Mouse (Mus musculus): ENCODE measurements at regions not wholly inside any gene's neighbourhood (a gene's known extent, or its start where the extent isn't known, plus 50 kb on each side); places are given as distances from the start of the nearest gene placed in this dataset.

DNA sequence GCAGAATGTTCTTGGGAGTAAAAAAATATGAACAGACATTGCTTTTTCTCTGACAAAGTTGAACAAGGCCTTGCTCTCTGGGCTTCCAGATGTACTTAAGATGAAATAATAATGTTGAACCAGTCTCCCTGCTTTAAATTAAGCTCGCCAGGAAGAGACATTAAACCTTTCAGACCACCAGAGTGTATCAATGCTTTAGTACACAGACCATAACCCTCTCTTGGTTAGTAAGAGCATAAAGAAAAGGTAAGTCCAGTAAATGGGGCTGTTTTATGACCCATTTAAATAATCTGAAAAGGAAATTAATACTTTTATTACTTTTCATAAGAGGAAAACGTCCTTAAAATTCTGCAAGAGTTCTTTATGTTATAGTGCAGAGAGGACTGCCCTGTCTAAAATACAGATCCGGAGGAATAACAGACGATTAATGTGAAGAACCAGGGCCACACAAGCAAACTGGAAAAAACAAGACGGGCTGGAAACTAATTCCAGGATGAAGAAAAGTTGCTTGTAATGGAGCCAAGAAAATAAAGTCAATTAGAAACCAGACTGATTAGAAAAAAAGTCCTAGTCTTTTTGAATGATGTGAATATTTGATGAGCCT, 74.4 kb downstream of the Mettl11b start:
- no peak for DNase-seq (ENCODE audit: low spot score in 2 of 2)

DNA sequence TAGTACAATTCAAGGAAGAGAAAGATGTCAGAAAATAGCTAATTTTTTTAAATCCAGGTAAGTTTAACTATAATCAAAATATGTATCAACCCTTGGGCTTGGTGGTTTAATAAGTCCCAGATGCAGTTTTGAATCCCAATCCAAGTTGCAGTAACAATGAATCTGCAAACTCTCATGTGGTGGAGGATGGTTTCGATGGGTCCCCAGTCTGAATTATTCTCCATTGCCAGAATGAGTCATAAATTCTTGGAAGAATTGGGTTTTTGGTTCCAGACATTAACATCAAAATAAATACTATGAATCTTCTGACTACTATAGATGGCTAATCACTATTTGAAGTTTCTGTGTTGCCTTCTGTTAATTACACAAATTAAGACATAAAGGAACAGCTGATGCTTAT, 82.9 kb downstream of the Mettl11b start:
- DNase-seq (ENCODE audit: low spot score in 2 of 2), result no peak

DNA sequence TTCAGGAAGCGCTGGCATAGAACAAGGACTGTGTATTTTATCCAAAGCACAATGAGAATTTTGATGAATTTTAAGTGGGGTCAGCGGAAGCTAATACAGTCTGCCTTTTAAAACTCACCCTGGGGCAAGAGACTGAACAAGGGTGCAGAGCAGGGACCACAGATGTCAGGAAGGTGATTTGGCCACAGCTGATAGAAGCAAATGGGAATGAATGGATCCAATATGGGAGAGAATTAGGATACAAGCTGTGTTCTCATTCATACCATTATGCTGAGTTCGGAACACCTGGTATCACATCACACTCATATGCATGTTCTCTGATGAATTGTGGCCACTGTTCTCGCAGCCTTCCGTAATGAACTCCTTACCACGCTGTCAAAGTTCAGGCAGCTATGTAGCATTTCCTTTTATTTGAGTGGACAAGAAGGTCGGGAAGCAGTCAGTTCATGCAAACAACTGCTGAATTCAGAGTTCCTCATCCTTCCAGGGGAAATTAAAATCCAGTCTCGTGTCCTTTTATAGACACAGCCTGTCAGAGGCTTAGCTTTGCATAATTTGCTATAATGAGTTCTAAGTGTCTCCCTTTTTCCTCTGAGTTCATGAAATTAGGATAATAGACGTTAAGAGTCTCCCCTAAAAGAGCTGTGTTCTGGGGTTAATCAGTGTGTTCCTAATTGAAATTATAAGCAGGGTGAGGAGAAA, 84.4 kb downstream of the Mettl11b start:
- no peak for DNase-seq (ENCODE audit: low spot score in 2 of 2)

DNA sequence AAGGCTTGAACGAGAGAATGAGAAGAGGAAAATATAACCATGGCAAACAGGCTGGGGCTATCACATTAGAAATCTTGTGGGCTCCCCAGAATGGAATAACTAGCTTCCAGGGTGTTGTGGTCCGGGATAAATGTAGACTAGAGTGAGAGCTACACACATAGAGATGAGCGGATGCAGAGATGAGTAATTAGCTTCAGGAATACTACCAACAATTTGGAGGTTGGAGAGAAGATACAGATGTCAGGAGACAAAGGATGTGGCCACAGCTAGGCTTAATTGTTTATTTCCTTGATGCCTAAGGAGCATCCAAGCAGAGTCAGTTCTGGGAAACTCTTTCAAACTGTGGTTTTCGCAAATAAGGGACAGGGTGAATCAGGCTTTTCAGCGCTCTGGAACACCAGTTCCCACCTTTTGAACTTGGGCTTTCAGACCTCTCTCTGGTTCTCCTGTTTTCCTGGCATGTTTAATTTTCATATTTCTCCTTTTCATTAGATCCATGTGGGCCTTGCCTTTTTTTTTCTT, 94.7 kb downstream of the Mettl11b start:
- no peak for DNase-seq (ENCODE audit: low spot score in 2 of 2)

DNA sequence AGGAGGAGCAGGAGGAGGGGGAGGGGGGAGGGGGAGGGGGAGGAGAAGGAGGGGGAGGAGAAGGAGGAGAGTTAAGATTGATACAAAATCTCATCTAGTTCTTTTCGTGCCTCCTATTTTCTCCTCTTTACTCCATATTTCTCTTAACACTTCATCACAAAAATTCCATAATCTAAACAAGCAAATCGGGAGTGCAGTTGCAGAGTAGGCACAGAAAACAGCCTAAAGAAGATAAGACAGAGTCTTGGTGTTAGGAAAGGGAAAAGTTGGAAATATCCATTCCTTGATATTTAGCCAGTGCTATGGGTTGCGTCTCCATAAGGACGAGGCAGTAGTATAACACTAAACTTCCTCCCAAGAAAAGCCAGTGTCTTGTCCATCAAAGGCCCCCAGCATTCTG, 100.1 kb downstream of the Mettl11b start:
- no peak for DNase-seq (ENCODE audit: low spot score in 2 of 2)

DNA sequence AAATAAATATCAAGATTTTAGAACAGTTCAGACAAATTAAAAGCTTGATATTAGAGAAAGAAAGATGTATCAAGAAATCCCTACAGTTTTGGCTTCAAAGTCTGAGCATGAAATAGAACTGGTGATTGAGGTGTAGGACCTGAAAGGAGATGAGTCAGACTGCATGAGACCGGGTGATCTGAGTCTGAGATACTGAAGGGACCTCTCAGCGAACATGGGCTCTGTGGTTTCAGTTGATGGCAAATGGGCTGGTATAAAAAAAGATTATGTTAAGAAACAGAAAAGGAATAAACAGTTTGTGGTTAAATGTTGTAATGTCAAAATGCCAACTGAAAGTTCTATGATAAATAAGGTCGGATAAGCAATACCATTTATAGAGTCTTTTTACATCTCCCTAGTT, 103.7 kb downstream of the Mettl11b start:
- DNase-seq (ENCODE audit: low spot score in 2 of 2), result no peak

DNA sequence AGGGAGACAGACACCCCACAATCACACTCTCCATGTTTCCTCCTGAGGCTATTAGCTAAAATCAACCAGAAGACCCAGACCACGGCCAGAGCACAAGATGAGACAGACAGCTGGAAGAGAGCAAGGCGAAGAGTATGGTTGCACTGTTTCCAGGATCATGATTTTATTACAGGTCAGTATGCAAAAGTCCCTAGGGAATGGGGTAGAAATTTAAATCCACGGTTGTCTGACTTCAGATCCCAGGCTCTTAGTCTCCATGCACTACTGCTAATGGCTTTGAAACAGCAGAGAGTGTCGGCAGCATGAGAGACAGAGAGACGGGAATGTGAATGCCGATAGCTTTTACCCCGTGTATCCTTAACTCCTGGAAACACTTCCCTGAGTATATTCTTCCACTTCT, 105.2 kb downstream of the Mettl11b start:
- DNase-seq (ENCODE audit: low spot score in 2 of 2), result no peak

DNA sequence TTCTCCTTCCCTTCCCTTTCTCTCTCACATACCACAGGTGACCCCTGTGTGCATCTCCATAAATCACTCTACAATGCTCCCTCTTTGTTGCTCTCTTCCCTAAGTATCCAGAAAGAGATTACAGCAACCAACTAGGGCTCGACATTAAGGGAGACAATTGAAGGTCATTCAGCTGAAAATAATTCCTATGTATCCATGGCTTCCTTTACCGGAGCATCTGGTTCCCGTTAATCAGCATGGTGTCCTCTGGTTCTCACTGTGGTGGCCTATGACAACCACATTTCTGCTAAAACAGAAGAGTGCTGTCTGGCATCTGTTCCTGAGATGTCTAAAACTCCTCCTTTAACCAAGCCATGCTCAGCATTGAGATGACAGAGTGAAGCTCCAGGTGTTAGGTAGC, 106.9 kb downstream of the Mettl11b start:
- no peak for DNase-seq (ENCODE audit: low spot score in 2 of 2)

DNA sequence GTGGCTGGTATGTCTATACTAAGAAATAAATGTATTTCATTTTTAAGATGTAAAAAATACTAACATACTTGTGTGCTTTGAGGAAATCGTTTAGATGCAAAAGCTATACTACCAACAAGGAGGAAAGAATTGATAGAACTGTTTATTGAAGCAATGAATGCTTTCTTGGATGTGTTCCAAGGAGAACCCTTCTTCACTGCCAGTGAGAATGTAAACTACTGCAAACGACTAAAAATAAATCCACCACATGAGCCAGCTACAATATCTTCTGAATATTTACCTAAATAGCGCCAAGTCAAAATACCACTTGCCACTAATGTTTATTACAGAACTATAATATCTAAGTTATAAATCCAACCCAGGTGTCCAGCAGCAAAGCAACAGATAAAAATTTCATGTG, 108.4 kb downstream of the Mettl11b start:
- DNase-seq (ENCODE audit: low spot score in 2 of 2), result no peak

DNA sequence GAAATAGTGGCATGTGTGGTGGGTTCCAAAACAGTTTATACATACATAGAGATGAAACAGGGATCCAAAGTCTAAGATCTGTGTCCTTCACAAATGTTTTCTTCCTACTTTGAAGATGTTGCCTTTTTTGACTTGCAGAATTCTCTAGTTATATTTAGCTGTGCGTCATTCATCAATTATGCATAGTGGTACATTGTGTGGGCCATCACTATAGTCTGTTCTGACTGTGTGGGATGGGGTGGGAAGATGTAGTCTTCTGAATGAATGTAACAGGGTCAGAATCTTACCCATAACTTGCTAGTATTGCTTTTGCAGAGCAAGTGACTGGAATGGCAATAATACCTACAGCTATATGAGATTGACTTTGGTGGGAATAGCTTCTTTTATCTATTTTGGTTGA, 116.6 kb downstream of the Mettl11b start:
- no peak for DNase-seq (ENCODE audit: low spot score in 2 of 2)

DNA sequence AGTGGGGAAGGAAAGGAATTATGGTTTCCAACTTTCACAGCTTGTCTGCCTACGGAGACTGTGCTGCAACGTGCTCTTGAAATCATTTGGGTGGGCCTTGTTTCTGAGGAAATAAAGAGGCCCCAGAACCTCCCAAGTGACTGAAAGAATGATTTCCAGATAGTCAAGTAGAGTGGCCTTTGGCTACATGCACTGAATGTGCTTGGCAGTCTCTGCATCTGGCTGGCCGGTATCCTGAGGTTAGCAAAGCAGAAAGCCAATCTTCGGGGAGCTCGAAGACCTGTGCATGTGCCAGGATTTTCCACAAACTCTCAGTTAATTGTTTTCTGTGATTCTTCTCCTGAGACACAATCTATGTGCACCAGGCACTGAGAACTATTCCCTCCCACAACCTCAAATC, 117.3 kb downstream of the Mettl11b start:
- peak; percentile 70 to 72 for DNase-seq (ENCODE audit: low spot score in 2 of 2)

DNA sequence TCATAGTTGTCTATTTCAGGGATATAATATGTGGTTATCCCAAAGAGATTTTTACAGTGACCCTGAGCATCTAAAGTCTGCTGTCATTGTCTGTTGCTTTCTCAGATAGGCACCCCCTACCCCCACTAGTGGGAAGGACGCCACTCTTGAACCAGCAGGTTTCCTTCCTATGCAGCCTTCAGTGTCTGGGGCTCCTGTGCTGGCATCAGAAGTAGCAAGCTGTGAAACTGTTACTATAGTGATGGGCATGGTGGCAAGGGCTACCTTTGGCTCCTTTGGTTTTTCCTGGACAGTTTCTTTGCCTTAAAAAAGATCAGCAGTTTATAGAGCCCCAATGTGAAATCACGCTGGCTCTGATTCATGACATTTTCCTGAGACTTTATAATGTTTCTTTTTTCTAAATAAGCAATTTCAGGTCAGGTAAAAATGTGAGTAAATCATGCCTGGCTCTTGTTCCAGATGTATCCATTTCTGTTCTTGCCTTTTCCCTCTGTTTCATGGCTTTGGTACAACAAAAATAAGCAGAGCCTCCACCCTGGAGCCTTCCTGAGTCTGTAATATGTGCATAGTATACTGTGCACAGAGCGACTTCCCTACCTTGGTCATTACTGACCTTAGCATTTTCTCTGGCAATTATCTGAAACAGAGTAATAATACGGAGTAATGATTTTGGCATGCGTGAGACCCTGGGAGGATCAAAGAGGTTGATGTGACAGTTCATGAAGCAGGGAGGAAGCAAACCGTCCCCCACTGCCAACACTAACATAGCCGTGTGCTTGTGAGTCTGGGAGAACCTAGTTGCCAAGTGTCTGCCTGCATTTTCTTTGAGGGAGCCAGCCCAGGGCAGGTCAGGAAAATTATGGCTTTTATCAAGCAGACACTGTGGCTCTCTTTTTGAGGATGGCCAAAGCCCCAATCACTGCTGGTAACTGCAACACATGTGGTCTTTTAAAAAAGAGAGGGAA, 124.8 kb downstream of the Mettl11b start:
- no peak for DNase-seq (ENCODE audit: low spot score in 2 of 2)

DNA sequence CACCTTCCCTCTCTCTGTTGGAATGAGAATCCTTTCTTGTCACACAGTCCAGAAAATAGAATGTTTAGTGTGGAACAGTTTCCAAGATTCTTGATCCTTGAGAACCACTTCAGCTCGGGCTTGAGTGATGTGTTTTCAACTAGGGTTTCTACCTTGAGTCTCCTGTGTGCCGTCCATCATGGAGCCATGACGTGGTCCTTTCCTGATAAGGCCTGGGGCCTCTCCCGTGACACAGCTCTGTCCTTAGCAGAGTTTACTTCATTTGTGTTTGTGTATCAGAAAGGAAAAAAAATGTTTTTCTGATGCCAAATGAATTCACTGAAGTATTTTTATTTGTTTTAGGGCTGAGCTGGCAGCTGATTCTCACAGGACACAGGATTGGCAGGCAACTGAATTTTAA, 148.6 kb downstream of the Mettl11b start:
- no peak for DNase-seq (ENCODE audit: low spot score in 2 of 2)

DNA sequence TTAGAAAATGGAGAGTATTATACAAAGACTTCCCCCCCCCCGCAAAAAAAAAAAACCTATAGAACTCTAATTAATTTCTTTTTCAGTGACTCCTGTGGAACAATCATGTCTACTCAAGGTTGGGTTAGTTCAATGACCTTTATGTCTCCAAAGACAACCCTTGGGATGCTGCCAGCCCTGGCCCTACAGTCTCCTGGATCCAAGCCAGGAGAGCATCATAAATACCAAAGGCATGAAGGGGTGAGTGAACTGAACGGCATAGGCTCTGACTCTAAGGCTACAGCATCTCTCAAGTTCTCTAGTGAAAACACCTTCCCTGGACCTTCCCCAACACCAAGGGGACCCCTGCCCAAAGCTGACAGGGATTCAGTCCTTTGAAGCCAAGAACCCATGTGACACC, 149.4 kb downstream of the Mettl11b start:
- no peak for DNase-seq (ENCODE audit: low spot score in 2 of 2)

DNA sequence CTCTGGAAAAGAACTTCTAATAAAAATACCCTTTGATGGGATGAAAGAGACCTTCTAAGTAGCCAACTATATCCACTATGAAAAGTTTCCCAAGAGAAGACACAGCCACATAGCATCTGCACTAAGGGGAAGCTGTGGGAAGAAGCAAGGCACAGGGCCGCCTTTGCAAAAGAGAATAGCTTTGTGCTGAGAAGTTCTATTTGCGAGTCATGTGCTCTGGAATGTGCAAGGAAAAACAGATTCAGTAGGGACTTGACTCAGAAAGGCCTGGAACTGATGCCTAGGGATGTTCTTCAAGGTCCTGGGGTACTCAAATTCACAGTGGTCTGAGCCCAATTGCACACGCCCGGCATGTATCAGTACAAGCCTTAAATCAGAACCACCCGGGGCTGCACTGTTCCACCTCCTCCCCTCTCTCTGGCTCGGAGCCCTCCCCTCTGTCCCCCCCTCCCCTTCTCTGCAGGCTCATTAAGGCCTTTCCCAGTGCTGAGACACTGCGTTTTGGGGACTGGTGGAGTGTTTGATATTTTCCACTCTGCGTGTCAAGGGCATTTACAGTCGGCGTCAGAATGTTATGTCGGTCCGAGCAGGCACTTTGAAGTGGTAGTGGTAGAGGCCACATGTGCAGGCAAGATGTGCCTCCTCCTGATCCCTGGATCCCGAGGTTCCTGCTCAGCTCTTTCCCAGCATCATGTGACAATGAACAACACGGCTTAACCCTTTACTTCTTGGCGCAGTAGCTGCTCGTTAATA, 150.4 kb downstream of the Mettl11b start:
- DNase-seq (ENCODE audit: low spot score in 2 of 2), result peak in 1 of 2 experiments; percentile 9

DNA sequence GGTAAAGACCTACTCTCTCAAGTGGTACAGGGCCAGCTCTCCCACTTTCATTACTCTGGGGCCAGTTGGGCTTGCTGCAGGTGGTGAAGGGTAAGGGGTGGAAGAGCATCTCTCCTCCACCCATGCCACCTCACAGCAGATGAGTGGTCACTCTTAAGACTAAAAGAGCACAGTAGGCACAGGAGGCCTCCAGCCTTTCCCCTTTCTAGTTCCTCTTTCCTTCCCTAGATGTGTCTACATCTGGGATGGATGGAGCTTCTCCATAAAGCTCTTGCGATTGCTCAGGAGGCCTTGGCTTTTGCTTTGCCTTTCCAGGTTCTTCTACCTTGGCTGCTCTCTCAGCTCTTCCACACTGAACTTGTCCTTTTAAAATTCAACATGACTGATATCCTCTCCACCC, 151.5 kb downstream of the Mettl11b start:
- DNase-seq (ENCODE audit: low spot score in 2 of 2), result no peak

DNA sequence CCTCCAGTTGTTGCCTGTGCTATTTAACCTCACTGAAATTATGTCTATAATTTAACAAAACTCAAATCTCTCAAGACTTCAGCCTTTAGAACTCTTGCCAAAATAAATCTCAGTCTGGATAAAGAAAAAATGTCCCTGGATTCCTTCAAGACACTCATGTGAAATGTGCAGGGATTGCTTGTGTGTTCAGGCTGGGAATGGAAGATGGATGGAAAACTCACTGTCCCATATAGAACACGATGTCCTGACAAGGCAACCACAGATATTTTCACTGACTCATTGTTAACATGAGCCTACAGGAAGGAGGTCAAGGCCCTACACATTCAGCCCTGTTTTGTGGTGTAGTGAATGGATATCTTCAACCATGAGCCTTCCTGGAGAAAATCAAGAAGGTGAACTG, 160.3 kb upstream of the Gorab start:
- peak in 1 of 2 experiments; percentile 16 for DNase-seq (ENCODE audit: low spot score in 2 of 2)

DNA sequence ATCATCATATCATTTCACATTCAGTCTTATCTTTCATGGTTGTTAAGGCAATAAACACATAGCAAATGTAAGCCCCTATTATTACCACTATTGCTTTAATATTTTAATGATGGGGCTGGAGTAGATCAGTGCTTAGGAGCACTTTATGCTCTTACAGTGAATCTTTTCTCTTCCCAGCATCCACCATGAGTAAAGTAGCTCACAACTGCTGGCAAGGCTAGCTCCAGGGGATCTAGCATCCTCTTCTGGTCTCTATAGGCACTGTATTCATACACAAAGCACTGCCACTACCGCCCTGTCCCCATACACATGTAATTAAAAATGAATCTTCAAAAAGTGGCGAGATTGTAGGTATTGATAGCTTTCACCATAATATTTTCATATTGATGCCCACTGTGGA, 159.6 kb upstream of the Gorab start:
- DNase-seq (ENCODE audit: low spot score in 2 of 2), result no peak

DNA sequence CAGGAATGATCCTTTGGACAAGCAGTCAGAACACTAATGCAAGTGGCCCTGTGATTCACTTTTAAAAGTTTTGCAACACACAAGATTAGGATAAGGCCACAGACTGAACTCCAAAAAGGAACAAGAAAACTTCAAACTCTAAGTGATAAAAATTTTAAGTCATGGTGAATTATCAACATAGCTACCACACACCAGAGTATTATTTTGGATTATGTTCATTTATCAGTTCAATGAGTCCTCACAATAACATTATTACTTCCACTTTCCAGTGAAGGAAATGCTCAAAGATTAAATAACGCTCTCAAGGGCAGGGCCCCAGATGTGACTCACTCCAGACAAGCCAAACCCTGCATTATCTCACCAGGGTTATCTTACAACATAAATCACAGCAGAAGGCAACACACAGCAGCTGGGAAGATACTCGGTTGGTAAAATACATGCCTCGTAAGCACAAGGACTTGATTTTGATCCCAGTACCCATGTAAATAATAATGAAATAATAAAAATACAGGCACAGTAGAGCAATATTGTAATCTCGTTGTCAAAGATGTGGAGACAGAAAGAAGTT, 158.8 kb upstream of the Gorab start:
- DNase-seq (ENCODE audit: low spot score in 2 of 2), result peak; percentile 28 to 58

DNA sequence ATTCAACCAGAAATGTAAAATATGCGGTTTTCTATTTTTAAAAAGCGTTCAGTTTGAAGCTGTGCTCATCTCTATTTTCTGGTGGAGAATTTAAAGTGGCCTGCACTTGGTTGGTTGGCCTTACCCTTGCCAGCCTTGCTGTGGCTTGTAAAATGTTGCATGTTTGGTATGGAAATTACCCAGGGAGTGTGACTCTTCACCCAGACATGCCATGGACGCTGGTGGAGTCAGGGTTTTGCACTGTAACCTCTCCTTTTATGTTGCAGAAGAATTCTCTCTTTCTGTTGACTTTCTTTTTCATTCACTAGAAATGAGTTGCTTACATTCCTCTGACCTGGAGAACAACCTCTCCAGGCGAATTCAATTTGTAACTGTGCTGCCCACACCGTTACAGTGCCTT, 157.5 kb upstream of the Gorab start:
- no peak for DNase-seq (ENCODE audit: low spot score in 2 of 2)

DNA sequence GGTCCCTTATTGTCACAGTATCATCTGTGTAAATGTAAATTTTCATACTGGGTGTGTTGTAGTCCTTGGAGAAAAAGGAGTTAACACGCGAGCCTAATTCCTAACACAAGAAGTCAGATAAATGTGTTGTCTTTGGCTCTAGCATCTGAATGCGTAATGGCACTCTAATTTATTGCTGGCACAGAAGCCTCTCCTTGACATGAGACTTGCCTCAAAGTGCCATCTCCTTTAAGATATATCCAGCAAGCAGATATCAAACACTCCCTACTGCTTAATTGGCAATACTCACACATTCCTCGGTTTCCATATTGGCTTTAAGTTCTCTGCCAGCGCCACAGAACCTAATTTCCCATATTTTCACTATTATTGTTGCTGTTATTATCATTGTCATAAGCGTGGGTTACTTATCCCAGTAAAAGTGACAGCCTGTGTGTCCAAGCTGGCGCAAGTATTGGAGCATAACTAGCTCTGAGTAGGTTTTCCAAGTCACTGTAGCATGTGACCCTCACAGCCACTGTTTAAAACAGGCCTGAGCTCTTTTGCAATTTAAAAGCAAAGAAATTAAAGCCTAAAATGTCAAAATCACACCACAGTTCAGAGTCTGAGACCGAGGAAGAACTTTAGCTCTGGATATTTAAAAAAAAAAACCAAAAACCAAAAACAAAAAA, 156.9 kb upstream of the Gorab start:
- DNase-seq (ENCODE audit: low spot score in 2 of 2), result peak; percentile 35 to 44
